Mouse (Mus musculus): ENCODE data around the gene Mier2.

DNA sequence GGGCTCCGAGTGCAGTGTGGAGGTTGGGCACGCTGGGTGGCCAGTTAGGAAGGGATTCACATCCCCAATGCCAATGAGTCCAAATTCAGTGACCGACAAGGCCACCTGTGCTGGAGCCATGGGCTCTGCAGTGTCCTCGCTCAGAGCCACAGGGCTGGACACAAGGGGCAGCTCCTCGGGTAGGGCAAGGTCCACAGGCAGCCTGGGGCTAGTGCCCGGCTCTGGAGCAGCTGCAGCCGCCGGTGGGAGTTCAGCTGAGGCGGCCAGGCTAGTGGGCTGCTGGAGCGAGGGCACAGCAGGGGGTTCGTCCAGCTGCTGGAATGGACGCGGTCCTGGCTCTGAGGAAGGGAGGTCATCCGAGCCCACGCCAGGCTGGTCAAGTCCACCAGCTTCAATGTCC, 13.5 kb downstream of the Mier2 start:
- TF ChIP-seq CTCF (IDR thresholded peaks at IDR 0.05; ENCODE audit: extremely low read depth, insufficient read depth, insufficient read length, insufficient replicate concordance) (no peak), POLR2A (IDR thresholded peaks at IDR 0.05; ENCODE audit: low read depth, low read length) (no peak)
